Mouse (Mus musculus): ENCODE measurements at regions not wholly inside any gene's neighbourhood (a gene's known extent, or its start where the extent isn't known, plus 50 kb on each side); places are given as distances from the start of the nearest gene placed in this dataset.

- Histone ChIP-seq H3K27me3 (replicated peaks) (no peaks in the 10 kb centered on the region), H3K4me1 (no peaks in the 10 kb centered on the region), H3K4me2 (no peak overlapping the region), H3K9me3 (replicated peaks) (no peaks in the 10 kb centered on the region), H3K36me3 (no peaks in the 10 kb centered on the region), H3K9ac (no peak overlapping the region), H3K4me3 (no peak overlapping the region), H3K27ac (no peak overlapping the region)
- WGBS (ENCODE audit: insufficient replicate concordance) = 69% methylated on average over 7 of the region's 7 CpGs
- no peak for ATAC-seq
These were observed 205.5 kb downstream of the Gm19410 start for GRCm38 (mm10) chr8:35971082-35971481.

- H3K4me3 ChIP-seq = no peak overlapping the region
- no peak overlapping the region for H3K4me2 ChIP-seq
- no peak for ATAC-seq
- H3K9me3 ChIP-seq (replicated peaks) = no peaks in the 10 kb centered on the region
- H3K36me3 ChIP-seq = no peaks in the 10 kb centered on the region
- H3K27me3 ChIP-seq (replicated peaks) = no peaks in the 10 kb centered on the region
- H3K4me1 ChIP-seq = no peaks in the 10 kb centered on the region
- WGBS (ENCODE audit: insufficient replicate concordance) = 64% methylated on average over 10 of the region's 10 CpGs
- H3K27ac ChIP-seq = no peak overlapping the region
- no peak overlapping the region for H3K9ac ChIP-seq
These were observed 208.9 kb downstream of the Gm19410 start for GRCm38 (mm10) chr8:35974323-35975029.

GRCm38 (mm10) chr8:35979638-35980255, 214.2 kb downstream of the Gm19410 start:
- no peaks in the 10 kb centered on the region for H3K4me1 ChIP-seq
- no peak overlapping the region for H3K4me3 ChIP-seq
- no peaks in the 10 kb centered on the region for H3K9me3 ChIP-seq (replicated peaks)
- no peak overlapping the region for H3K9ac ChIP-seq
- H3K36me3 ChIP-seq = no peaks in the 10 kb centered on the region
- no peak overlapping the region for H3K4me2 ChIP-seq
- no peak overlapping the region for H3K27ac ChIP-seq
- 68% methylated on average over 9 of the region's 9 CpGs for WGBS (ENCODE audit: insufficient replicate concordance)
- no peaks in the 10 kb centered on the region for H3K27me3 ChIP-seq (replicated peaks)
- no peak for ATAC-seq

- Histone ChIP-seq H3K27ac (no peak overlapping the region), H3K4me2 (no peak overlapping the region), H3K4me3 (no peak overlapping the region), H3K9ac (no peak overlapping the region), H3K4me1 (no peaks in the 10 kb centered on the region), H3K27me3 (replicated peaks) (no peaks in the 10 kb centered on the region), H3K36me3 (no peaks in the 10 kb centered on the region), H3K9me3 (replicated peaks) (no peaks in the 10 kb centered on the region)
- WGBS (ENCODE audit: insufficient replicate concordance) = 63% methylated on average over 2 of the region's 2 CpGs
- no peak for ATAC-seq
These were observed 217.5 kb downstream of the Gm19410 start for GRCm38 (mm10) chr8:35983083-35983482.

GRCm38 (mm10) chr8:35985152-35985689, 219.6 kb downstream of the Gm19410 start:
- H3K27me3 ChIP-seq (replicated peaks) = no peaks in the 10 kb centered on the region
- H3K9me3 ChIP-seq (replicated peaks) = no peaks in the 10 kb centered on the region
- H3K9ac ChIP-seq = no peak overlapping the region
- H3K4me1 ChIP-seq = no peaks in the 10 kb centered on the region
- H3K4me2 ChIP-seq = no peak overlapping the region
- H3K36me3 ChIP-seq = no peaks in the 10 kb centered on the region
- 41% methylated on average over 5 of the region's 5 CpGs for WGBS (ENCODE audit: insufficient replicate concordance)
- no peak overlapping the region for H3K4me3 ChIP-seq
- no peak for ATAC-seq
- H3K27ac ChIP-seq = no peak overlapping the region

GRCm38 (mm10) chr8:35987327-35987726, 221.7 kb downstream of the Gm19410 start:
- no peaks in the 10 kb centered on the region for H3K27me3 ChIP-seq (replicated peaks)
- H3K4me2 ChIP-seq = no peak overlapping the region
- no peaks in the 10 kb centered on the region for H3K4me1 ChIP-seq
- no peak for ATAC-seq
- H3K9me3 ChIP-seq (replicated peaks) = no peaks in the 10 kb centered on the region
- WGBS (ENCODE audit: insufficient replicate concordance) = 54% methylated on average over 5 of the region's 5 CpGs
- H3K4me3 ChIP-seq = no peak overlapping the region
- no peak overlapping the region for H3K27ac ChIP-seq
- H3K9ac ChIP-seq = no peak overlapping the region
- no peaks in the 10 kb centered on the region for H3K36me3 ChIP-seq

- H3K4me2 ChIP-seq = no peak overlapping the region
- ATAC-seq = no peak
- H3K4me3 ChIP-seq = no peak overlapping the region
- no peaks in the 10 kb centered on the region for H3K27me3 ChIP-seq (replicated peaks)
- H3K9me3 ChIP-seq (replicated peaks) = no peaks in the 10 kb centered on the region
- 71% methylated on average over 5 of the region's 5 CpGs for WGBS (ENCODE audit: insufficient replicate concordance)
- H3K9ac ChIP-seq = no peak overlapping the region
- H3K27ac ChIP-seq = no peak overlapping the region
- H3K4me1 ChIP-seq = no peaks in the 10 kb centered on the region
- H3K36me3 ChIP-seq = no peaks in the 10 kb centered on the region
These were observed 225.4 kb downstream of the Gm19410 start for GRCm38 (mm10) chr8:35991013-35991412.

- Histone ChIP-seq H3K4me2 (no peak overlapping the region), H3K36me3 (no peaks in the 10 kb centered on the region), H3K27me3 (replicated peaks) (no peaks in the 10 kb centered on the region), H3K9me3 (replicated peaks) (no peaks in the 10 kb centered on the region), H3K4me1 (no peaks in the 10 kb centered on the region), H3K27ac (no peak overlapping the region), H3K4me3 (no peak overlapping the region), H3K9ac (no peak overlapping the region)
- no peak for ATAC-seq
- WGBS (ENCODE audit: insufficient replicate concordance) = 73% methylated on average over 9 of the region's 9 CpGs
These were observed 226.5 kb downstream of the Gm19410 start for GRCm38 (mm10) chr8:35991936-35992603.

- H3K4me1 ChIP-seq = no peaks in the 10 kb centered on the region
- no peak overlapping the region for H3K27ac ChIP-seq
- H3K36me3 ChIP-seq = no peaks in the 10 kb centered on the region
- no peak for ATAC-seq
- no peak overlapping the region for H3K4me3 ChIP-seq
- H3K4me2 ChIP-seq = no peak overlapping the region
- H3K9me3 ChIP-seq (replicated peaks) = no peaks in the 10 kb centered on the region
- 63% methylated on average over 6 of the region's 6 CpGs for WGBS (ENCODE audit: insufficient replicate concordance)
- H3K9ac ChIP-seq = no peak overlapping the region
- no peaks in the 10 kb centered on the region for H3K27me3 ChIP-seq (replicated peaks)
These were observed 230.9 kb downstream of the Gm19410 start for GRCm38 (mm10) chr8:35996330-35997077.

- ATAC-seq = no peak
- H3K27me3 ChIP-seq (replicated peaks) = no peaks in the 10 kb centered on the region
- H3K4me1 ChIP-seq = no peaks in the 10 kb centered on the region
- H3K4me2 ChIP-seq = no peak overlapping the region
- WGBS (ENCODE audit: insufficient replicate concordance) = 60% methylated on average over 9 of the region's 9 CpGs
- H3K9ac ChIP-seq = no peak overlapping the region
- no peak overlapping the region for H3K4me3 ChIP-seq
- no peaks in the 10 kb centered on the region for H3K9me3 ChIP-seq (replicated peaks)
- H3K36me3 ChIP-seq = no peaks in the 10 kb centered on the region
- no peak overlapping the region for H3K27ac ChIP-seq
These were observed 234.0 kb downstream of the Gm19410 start for GRCm38 (mm10) chr8:35999584-35999983.

- WGBS (ENCODE audit: insufficient replicate concordance) = 46% methylated on average over 2 of the region's 2 CpGs
- Histone ChIP-seq H3K4me1 (no peaks in the 10 kb centered on the region), H3K4me2 (no peak overlapping the region), H3K36me3 (no peaks in the 10 kb centered on the region), H3K27me3 (replicated peaks) (no peaks in the 10 kb centered on the region), H3K9me3 (replicated peaks) (no peaks in the 10 kb centered on the region), H3K4me3 (no peak overlapping the region), H3K9ac (no peak overlapping the region), H3K27ac (no peak overlapping the region)
- ATAC-seq = no peak
These were observed 238.8 kb downstream of the Gm19410 start for GRCm38 (mm10) chr8:36004387-36004786.

GRCm38 (mm10) chr8:36005536-36005935, 239.9 kb downstream of the Gm19410 start:
- H3K4me3 ChIP-seq = no peak overlapping the region
- H3K27me3 ChIP-seq (replicated peaks) = no peaks in the 10 kb centered on the region
- H3K27ac ChIP-seq = no peak overlapping the region
- no peak overlapping the region for H3K9ac ChIP-seq
- ATAC-seq = no peak
- WGBS (ENCODE audit: insufficient replicate concordance) = 63% methylated on average over 3 of the region's 3 CpGs
- H3K4me1 ChIP-seq = no peaks in the 10 kb centered on the region
- no peaks in the 10 kb centered on the region for H3K9me3 ChIP-seq (replicated peaks)
- H3K4me2 ChIP-seq = no peak overlapping the region
- H3K36me3 ChIP-seq = no peaks in the 10 kb centered on the region

Data from liver, embryonic 12.5 days (tissue).